Mouse (Mus musculus): ENCODE data around the gene Pccb. TPM values are rescaled to one million over a fixed set of nuclear protein-coding genes. Genes with fewer than 3 reads are reported as not detected.
A peak's percentile ranks its signal among the peaks of the same experiment; 100 is the strongest.

The Pccb gene
- total RNA-seq (2015): 19.4 and 21.7 TPM in 2 replicates
- 16.0 and 18.2 TPM in 2 replicates for total RNA-seq (2017)

GRCm38 (mm10) chr9:101034448-101035098, at the start of gene Pccb:
Pccb (minus strand) TSS chr9:101034898.
- peak; percentile 92 for ATAC-seq (replicated peaks; ENCODE audit: poor library complexity)

DNA sequence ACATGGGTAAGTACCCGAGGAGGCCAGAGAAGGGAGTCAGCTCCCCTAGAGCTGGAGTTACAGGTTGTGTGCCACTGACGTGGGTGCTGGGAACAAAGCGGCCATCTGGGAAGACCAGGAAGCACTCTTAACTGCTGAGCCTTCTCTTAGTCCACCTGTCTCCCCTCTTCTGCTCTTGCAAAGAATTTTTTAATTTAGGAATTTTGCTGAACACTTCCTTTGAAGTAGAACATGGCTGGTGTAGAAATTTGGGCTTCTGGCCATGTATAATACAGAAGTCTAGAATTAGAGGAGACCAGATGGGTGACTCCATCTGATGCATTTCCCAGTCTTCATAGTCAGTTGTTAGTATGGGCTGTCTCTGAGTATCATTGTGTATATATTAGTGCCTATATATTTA, 49.0 kb upstream of the Pccb start:
- no peak for ATAC-seq (replicated peaks; ENCODE audit: poor library complexity)

DNA sequence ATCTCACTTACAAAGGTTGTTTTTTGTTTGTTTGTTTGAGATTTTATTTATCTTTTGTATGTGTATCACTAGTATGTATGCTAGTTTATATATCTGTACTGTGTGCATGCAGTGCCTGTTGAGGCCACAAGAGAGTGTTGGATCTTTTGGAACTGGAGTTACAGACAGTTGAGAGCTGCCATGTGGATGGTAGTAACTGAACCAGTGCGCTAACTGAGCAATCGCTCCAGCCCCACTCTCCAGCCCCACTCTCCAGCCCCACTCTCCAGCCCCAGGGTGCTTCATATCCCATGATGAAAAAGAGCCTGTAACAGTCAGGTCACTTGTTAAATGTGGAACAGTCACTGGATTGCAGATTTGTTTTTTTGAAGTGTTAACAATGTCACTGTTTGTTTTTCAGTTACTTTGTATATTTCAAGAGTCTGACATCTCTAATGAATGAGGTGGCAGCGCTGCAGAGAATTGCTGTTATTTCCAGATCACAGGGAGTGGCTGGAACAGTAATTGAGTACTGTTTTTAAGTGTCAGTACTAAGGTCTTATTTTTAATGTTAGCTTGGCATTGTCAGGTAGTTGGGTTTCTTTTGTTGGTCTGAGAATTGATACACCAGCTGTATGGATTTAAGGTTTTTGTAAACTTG, 45.5 kb upstream of the Pccb start:
- ATAC-seq (replicated peaks; ENCODE audit: poor library complexity): peak; percentile 25

DNA sequence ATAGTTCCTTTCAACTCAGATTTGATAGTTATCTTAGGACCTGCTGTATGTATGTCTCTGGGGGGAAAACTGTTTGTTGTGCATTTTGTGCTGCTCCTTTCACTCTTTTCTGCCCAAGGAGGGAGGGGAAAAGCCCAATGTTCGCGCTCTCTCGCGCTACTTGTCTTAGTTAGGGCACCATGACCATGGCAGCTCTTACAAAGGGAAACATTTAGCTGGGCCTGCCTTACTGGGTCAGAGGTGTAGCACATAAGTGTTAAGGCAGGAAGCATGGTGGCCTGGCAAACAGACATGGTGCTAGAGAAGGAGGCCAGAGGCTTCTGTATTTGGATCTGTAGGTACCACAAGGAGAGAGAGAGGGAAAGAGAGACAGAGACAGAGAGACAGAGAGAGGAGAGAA, 43.9 kb upstream of the Pccb start:
- ATAC-seq (replicated peaks; ENCODE audit: poor library complexity): no peak

DNA sequence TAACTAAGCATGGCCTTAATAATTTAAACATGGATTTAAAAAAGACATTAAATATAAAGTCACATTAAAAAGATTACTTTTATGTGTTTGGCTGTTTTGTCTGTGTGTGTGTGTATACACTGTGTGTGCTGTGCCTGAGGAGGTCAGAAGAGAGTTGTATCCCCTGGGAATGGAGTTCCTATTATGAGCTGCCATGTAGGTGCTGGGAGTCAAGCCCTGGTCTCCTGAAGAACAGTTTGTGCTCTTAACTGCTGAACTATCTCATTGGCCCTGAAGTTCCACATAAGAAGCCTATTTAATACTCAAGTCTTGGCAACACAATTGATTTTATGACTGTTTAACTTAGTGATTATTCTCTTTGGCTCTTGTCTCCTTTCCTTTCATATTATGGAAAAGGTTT, 42.8 kb upstream of the Pccb start:
- ATAC-seq (replicated peaks; ENCODE audit: poor library complexity): no peak

DNA sequence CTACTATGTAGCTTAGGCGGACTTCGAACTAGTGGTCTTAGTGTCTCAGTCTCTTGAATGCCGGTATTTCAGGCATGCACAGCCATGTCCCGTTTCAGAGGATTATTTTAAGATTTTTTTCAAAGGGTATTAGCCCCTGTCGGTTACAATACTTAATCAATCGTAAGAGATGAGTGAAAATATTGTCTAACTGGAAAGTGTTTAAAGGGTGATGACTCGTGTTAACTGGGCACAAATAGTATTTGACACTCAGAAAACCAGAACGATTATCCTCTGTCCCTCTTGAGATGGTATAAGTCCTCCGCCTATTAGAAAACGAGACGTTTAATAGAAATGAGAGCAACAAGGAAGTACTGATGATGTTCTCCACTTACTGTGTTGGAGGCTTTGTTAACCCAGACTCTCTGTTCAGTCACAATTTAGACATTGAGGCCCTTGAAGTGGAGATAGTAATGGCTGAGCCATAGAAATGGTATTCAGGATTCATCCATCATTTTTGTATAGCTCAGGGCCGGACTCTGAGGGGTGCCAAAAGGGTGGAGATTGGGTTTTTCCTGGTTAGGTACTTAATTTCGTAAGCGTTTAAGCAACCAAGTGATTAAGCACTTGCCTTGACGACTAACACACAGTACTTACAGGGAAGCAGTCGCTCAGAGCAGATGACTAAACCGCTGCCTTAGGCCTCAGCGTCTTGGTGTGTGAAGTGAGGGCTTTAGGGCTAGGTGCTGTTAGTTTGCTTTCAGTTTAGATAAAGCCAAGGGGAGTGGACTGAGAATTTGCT, 41.6 kb upstream of the Pccb start:
- peak; percentile 7 for ATAC-seq (replicated peaks; ENCODE audit: poor library complexity)

- no peak for ATAC-seq (replicated peaks; ENCODE audit: poor library complexity)
Observed at GRCm38 (mm10) chr9:101075694-101076093, 41.0 kb upstream of the Pccb start.

DNA sequence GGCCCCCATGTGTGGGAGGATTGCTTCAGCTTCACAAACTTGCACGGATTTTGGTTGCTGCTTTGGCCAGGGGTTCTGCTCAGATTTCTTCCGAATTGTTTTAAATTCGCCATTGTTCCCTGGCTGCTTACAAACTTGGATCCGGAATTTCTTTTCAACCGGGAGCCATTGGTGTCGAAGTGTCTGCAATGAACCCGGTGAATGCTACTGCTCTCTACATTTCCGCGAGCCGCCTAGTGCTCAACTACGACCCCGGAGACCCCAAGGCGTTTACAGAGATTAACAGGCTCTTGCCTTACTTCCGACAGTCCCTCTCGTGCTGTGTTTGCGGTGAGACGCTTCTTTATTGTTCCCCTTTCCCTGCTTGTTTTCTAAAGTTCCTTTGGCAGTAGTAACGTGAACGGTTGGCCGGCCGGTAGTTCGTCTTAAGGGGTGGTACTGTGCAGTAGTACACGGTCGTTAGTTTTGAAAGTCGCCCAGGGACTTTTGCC, 40.4 kb upstream of the Pccb start:
- peak; percentile 9 for ATAC-seq (replicated peaks; ENCODE audit: poor library complexity)

- ATAC-seq (replicated peaks; ENCODE audit: poor library complexity): peak; percentile 31
Observed at GRCm38 (mm10) chr9:101074332-101075021, 39.8 kb upstream of the Pccb start.

DNA sequence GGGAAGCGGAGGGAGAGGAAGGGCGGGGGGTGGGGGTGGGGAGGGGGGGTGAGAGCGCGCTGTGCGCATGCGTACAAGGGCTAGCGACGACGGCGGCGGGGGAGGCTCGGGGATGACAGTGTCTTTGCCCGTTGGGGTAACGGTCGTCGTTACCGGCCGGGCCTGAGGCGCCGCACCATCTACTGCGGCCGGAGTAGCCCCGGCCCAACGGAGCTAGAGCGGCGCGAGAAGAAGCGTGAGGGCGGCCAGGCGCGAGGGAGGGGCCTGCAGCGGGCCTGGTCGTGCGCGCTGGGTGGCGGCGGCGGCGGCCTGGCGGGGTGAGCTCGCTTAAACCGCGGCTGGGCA, 39.3 kb upstream of the Pccb start, which contains the start of gene Msl2:
Gene Msl2, plus strand, starts transcription at position 115 of the 345 bp plus-strand sequence.
- no peak for ATAC-seq (replicated peaks; ENCODE audit: poor library complexity)

- peak; percentile 66 for ATAC-seq (replicated peaks; ENCODE audit: poor library complexity)
Observed at GRCm38 (mm10) chr9:101073041-101073986, 38.6 kb upstream of the Pccb start.

GRCm38 (mm10) chr9:101072506-101072905, 37.8 kb upstream of the Pccb start:
- ATAC-seq (replicated peaks; ENCODE audit: poor library complexity): no peak

- ATAC-seq (replicated peaks; ENCODE audit: poor library complexity): no peak
Observed at GRCm38 (mm10) chr9:101069781-101070180, 35.1 kb upstream of the Pccb start.

GRCm38 (mm10) chr9:101065076-101065602, 30.4 kb upstream of the Pccb start:
- no peak for ATAC-seq (replicated peaks; ENCODE audit: poor library complexity)

DNA sequence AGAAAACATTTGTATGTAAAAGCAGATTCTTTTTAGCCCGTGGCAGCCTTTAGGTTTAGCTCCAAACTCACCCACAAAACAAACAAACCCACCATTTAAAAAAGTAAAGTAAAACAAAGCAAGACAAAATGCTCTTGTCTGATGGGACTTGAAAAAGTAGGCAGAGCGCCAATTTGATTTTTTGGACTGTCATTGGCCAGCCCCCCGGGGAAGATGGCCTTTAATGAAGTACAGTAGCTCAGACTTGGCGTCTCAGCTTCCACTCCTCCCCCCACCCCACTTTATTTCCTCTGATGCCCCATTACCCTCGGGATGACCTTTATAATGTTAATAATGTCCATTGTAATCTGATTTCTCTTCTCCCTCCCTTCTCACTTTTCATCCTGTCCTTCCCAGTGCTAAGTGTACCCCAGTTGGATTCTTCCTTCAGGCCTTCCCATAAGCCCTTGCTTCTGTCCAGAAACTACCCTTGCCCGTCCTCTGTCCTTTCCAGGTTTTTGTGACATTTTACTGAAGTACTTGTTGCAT, 27.6 kb upstream of the Pccb start:
- ATAC-seq (replicated peaks; ENCODE audit: poor library complexity): no peak

- peak; percentile 91 for ATAC-seq (replicated peaks; ENCODE audit: poor library complexity)
Observed at GRCm38 (mm10) chr9:101061035-101061434, 26.3 kb upstream of the Pccb start.

GRCm38 (mm10) chr9:101057156-101057555, 22.5 kb upstream of the Pccb start:
- no peak for ATAC-seq (replicated peaks; ENCODE audit: poor library complexity)

GRCm38 (mm10) chr9:101053279-101053678, 18.6 kb upstream of the Pccb start:
- no peak for ATAC-seq (replicated peaks; ENCODE audit: poor library complexity)

DNA sequence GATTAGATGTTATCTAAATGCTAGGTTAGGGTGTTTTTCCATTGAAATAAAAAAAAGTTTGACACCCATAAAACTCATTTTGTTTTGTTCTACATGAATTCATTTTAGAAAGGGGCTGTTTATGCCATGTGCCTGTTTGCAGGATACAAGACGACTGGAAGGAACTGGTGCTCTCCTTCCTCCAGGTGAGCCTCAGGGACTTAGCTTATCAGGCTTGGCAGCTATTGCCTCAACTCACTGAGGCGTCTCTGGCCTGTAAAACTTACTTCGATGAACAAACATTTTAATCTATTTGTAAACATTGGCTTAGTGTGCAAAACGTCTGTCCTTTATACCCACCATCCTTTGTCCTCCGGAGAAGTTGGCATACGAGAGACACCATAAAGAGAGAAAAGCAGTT, 18.0 kb upstream of the Pccb start:
- ATAC-seq (replicated peaks; ENCODE audit: poor library complexity): no peak

GRCm38 (mm10) chr9:101052007-101052406, 17.3 kb upstream of the Pccb start:
- ATAC-seq (replicated peaks; ENCODE audit: poor library complexity): no peak

Data from megakaryocyte progenitor cell, adult 5-6 weeks (primary cell).